Mouse (Mus musculus): ENCODE measurements around the gene 3100002H09Rik. TPM values are rescaled to one million over a fixed set of nuclear protein-coding genes. Genes with fewer than 3 reads are reported as not detected.

3100002H09Rik gene
- total RNA-seq, 2 experiments from 2014 or later: not detected

GRCm38 (mm10) chr4:124615406-124615960 is 4.9 kb upstream of the 3100002H09Rik start:
- no peak for DNase-seq

GRCm38 (mm10) chr4:124614189-124614588 is 3.6 kb upstream of the 3100002H09Rik start:
- DNase-seq: no peak

GRCm38 (mm10) chr4:124611768-124612167 is 1.2 kb upstream of the 3100002H09Rik start:
- DNase-seq: no peak

GRCm38 (mm10) chr4:124610066-124610465 is 537 bp downstream of the 3100002H09Rik start:
- DNase-seq: peak; percentile 14

- no peak for DNase-seq
Measured at GRCm38 (mm10) chr4:124607166-124607565, 3.4 kb downstream of the 3100002H09Rik start.

- DNase-seq: no peak
Measured at GRCm38 (mm10) chr4:124606180-124606579, 4.4 kb downstream of the 3100002H09Rik start.

- DNase-seq: no peak
Measured at GRCm38 (mm10) chr4:124605255-124605654, 5.3 kb downstream of the 3100002H09Rik start.

GRCm38 (mm10) chr4:124603712-124604111 is 6.9 kb downstream of the 3100002H09Rik start:
- DNase-seq: no peak

GRCm38 (mm10) chr4:124595929-124596328 is 14.7 kb downstream of the 3100002H09Rik start:
- no peak for DNase-seq

- DNase-seq: peak; percentile 18
Measured at GRCm38 (mm10) chr4:124594933-124595332, 15.7 kb downstream of the 3100002H09Rik start.

- no peak for DNase-seq
Measured at GRCm38 (mm10) chr4:124593691-124594090, 16.9 kb downstream of the 3100002H09Rik start.

GRCm38 (mm10) chr4:124593210-124593609 is 17.4 kb downstream of the 3100002H09Rik start:
- DNase-seq: no peak

- DNase-seq: no peak
Measured at GRCm38 (mm10) chr4:124592241-124592640, 18.4 kb downstream of the 3100002H09Rik start.

GRCm38 (mm10) chr4:124580695-124581094 is 29.9 kb downstream of the 3100002H09Rik start:
- no peak for DNase-seq

- peak; percentile 20 for DNase-seq
Measured at GRCm38 (mm10) chr4:124575955-124576445, 34.6 kb downstream of the 3100002H09Rik start.

GRCm38 (mm10) chr4:124575269-124575954 is 35.2 kb downstream of the 3100002H09Rik start:
- DNase-seq: peak; percentile 20

- DNase-seq: peak; percentile 37
Measured at GRCm38 (mm10) chr4:124573586-124573985, 37.0 kb downstream of the 3100002H09Rik start.

GRCm38 (mm10) chr4:124570977-124571376 is 39.6 kb downstream of the 3100002H09Rik start:
- peak; percentile 87 for DNase-seq

- DNase-seq: no peak
Measured at GRCm38 (mm10) chr4:124569661-124570060, 40.9 kb downstream of the 3100002H09Rik start.

- DNase-seq: no peak
Measured at GRCm38 (mm10) chr4:124563371-124563770, 47.2 kb downstream of the 3100002H09Rik start.

- no peak for DNase-seq
Measured at GRCm38 (mm10) chr4:124562721-124563120, 47.9 kb downstream of the 3100002H09Rik start.
